Mouse (Mus musculus) kidney, postnatal 4 days (tissue): ENCODE results near the gene Tbxa2r.
A peak's percentile ranks its signal among the peaks of the same experiment; 100 is the strongest.

Source experiments
- DNase-seq, 2 experiments: peaks; one replicate each; pipeline ENCODE4 v3.0.0; 2021; ENCODE audit warnings: mixed read lengths in 2 of 2

Tbxa2r gene

GRCm38 (mm10) chr10:81300352-81300907 is 28.1 kb upstream of the Tbxa2r start:
- peak in 1 of 2 experiments; percentile 70 for DNase-seq

- DNase-seq: no peak
Observed at GRCm38 (mm10) chr10:81301321-81301720, 27.2 kb upstream of the Tbxa2r start.

- DNase-seq: no peak
Observed at GRCm38 (mm10) chr10:81302288-81302687, 26.2 kb upstream of the Tbxa2r start.

- peak in 1 of 2 experiments; percentile 49 for DNase-seq
Observed at GRCm38 (mm10) chr10:81302781-81303218, 25.7 kb upstream of the Tbxa2r start.

DNA sequence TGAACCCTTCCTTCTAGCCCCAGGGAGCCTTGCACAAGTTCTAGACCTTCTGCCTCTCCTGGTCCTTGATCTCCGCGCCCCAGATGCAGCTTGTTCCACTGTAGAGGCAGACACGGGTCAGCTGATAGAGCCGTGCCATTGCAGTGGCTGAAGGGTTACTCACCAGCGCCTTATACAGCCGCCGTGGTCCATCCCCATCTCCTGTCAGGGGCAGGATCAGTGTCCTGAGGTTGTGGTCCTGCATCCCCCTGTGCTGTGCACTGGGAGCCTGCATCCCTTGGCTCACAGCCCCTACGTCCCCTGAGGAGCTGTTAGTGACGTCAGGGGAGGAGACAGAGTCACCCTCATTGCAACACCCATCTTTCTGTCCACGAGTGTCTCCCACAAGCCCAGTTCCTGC is 25.3 kb upstream of the Tbxa2r start:
- DNase-seq: no peak

GRCm38 (mm10) chr10:81303761-81304160 is 24.8 kb upstream of the Tbxa2r start:
- DNase-seq: no peak

GRCm38 (mm10) chr10:81304597-81305238 is 23.8 kb upstream of the Tbxa2r start:
- DNase-seq: peak; percentile 63 to 76

GRCm38 (mm10) chr10:81305663-81306062 is 22.9 kb upstream of the Tbxa2r start:
- DNase-seq: no peak

DNA sequence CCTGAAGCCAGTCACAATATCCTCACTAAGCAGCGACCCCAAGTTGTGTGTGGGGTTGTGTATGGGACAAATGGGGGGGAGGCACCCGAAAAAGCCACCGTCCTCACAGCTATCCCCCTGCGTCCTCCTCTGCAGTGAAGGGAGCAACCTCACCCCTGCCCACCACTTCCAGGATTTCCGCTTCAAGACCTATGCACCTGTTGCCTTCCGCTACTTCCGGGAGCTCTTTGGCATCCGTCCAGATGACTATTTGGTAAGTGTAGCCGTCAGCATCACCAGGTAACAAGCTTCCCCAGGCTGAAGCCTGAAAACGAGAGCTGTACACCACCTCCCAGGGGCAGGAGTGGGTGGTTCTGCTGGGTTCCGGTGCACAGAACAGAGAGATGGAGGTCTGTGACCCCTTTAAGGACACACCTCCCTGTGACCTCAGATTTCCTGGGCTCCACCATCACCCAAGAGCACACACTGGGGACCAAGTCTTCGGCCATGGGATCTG is 22.3 kb upstream of the Tbxa2r start:
- no peak for DNase-seq

DNA sequence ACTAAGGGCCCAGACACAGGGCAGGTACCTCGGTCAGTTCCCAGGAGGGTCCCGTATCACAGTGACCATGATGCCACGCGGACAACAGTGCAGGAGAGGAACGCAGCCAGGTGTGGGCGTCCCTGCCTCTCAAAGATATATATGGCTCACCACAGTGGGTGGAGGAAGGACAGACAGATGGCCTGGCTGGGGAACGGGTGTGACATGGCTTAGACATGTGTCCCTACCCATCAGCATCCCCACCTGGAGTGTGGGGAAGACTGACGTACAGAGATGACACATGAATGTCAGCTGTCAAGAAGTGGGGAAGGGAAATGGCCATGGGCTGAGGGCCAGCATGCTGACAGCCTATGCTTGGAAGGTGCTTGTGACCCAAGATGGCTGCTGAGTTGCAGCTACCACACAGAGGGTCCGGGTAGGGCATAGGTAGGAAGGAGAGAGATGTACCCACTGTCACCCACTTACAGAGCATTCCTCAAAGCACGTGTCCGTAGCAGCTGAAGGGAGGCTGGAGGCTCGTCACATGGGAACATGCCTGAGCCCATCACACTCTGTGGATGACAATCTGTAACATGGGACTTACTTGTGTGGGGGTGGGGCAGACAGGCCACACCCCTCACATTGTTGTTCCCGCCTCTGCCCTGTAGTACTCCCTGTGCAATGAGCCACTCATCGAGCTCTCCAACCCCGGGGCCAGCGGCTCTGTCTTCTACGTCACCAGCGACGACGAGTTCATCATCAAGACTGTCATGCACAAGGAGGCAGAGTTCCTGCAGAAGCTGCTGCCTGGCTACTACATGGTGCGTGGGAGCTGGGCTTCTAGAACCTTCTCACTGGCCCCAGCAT is 21.5 kb upstream of the Tbxa2r start:
- DNase-seq: no peak

GRCm38 (mm10) chr10:81309571-81309970 is 19.0 kb upstream of the Tbxa2r start:
- no peak for DNase-seq

DNA sequence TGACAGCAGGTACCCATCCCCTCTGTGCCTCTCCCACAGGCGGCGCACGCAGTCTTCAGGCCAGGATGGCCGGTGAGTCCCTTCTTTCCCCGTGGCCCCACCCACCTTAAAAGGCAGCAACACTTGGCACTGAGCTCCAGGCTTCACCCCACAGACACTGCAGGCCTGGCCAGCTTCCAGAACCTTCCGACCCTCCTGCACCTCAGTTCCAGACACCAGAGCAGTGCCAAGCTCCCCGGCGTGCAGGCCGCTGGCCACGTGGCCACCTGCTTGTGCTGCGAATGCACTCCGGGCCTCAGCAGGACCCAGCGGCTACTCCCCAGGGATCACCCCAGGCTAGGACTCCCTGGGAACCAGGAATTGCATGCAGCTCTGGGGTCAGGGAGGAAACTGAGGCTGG is 14.9 kb upstream of the Tbxa2r start:
- no peak for DNase-seq

GRCm38 (mm10) chr10:81314201-81314600 is 14.3 kb upstream of the Tbxa2r start:
- no peak for DNase-seq

- DNase-seq: no peak
Observed at GRCm38 (mm10) chr10:81315587-81315986, 12.9 kb upstream of the Tbxa2r start.

DNA sequence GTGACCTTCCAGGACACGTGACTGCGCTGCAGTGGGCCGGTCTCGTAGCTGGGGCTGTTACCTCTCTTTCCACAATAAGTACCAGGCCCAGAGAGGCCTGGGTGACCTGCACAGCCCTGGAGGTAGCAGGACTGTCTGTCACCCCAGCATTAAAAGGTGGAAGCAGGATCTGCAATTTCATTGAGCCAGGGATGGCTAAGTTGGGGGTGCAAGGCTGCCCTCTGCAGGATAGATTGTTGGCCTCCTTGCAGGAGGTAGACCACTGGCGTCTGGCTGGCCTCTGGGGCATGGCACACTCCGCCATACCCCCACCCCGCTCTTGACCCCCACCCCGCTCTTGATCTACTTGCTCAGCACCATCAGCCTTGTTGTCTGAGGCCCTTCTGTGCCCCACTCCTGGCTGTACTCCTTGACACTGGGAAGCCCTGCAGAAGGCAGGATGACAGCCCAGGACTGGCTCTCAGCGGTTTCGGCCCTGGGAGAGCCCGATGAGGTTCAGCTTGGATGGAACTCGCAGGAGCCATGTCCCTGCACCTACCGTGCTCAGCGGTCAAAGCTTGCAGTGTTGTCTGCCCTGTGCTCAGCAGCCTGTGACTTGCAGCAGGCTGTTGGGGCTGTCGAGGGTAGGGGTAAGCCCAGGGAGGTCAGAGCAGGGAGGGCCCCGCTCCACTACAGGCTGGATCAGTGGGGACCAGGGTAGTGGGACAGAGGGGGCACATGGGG is 12.0 kb upstream of the Tbxa2r start:
- peak; percentile 72 to 81 for DNase-seq

GRCm38 (mm10) chr10:81317273-81317672 is 11.3 kb upstream of the Tbxa2r start:
- peak; percentile 82 to 88 for DNase-seq

DNA sequence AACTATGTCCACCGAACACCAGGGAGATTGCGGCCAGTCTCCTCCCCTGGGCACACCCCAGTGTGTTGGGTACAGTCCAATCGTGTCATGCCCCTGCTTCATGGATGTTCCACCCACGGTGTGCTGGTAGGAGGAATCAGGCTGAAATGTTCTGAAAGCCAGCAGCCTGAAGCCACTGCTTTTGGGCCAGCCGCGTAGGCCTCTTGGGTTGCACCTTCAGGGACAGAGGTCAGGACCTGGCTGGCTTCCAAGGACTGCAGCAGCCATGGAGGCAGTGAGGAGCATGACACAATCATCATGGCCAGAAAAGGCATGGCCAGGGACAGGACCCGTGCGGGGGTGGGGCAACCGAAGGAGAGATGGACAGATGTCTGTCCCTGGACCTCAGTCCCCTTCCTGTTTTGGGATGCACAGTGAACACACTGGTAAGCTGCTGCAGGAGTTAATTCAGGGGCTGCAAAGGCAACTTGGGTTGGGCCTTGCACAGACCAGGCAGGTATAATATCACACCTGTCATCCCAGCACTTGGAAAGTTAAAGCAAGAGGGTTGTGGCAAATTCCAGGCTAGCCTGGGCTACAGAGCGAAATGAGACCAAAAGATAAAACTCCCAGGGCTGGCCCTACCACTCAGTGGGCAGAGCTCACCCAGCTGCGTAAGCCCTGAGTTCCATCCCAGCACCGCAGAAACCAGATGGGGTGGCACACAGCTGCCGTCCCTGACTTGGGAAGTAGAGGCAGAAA is 9.8 kb upstream of the Tbxa2r start:
- peak; percentile 44 to 50 for DNase-seq

DNA sequence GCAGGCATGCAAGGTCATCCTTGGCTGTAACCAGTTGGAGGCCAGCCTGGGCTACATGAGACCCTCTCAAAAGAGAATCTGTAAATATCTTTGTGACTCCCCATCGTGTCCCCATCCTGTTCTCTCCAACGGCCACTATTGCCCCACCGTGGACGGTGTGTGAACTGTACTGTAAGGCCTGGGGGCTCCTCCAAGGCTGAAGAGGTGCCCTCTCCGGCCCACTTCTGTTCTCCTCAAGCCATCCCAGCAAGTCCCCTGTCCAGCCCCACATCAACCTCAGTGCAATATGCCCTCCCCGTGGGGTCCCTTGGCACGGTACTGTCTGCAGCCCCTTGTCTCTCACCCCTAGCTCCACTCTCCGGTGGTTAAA is 9.2 kb upstream of the Tbxa2r start:
- DNase-seq: peak; percentile 51 to 59

GRCm38 (mm10) chr10:81319741-81320549 is 8.6 kb upstream of the Tbxa2r start:
- DNase-seq: peak; percentile 98 to 99

GRCm38 (mm10) chr10:81320550-81321347 is 7.8 kb upstream of the Tbxa2r start, which contains the start of gene Cactin:
Gene Cactin (plus strand): TSS chr10:81321103.
- DNase-seq: peak; percentile 99 to 100
